Mouse (Mus musculus) liver, embryonic 14.5 days (tissue): ENCODE results near the gene Elmo1.

Experiments used
- CTCF ChIP-seq: IDR thresholded peaks from 2 replicates; pipeline ENCODE4 v1.5.1; 2016; ENCODE audit warnings: antibody characterized with exemption, low read depth, control low read depth
- EP300 ChIP-seq: IDR thresholded peaks from 2 replicates; pipeline ENCODE4 v1.6.1; 2016; ENCODE audit warnings: antibody characterized with exemption, low read depth

DNA sequence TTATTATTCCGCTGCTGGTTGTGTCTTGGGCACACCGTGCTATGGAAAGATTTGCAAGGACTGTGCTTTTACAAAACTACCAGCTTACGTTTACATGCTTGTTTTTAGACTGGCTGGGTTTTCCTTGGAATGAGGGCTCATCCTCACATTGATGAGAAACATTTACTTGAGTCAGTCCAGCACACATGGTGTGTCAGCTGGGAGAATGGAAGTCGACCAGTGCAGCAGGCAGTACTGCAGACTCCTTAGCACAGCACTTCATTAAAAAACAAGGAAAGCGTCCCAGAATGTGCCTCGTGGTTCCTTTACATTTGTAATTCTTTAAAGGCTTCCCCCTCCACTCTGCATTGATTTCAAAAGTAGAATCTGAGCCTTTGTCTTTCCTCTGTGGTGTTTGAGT, 179.8 kb downstream of the Elmo1 start:
- TF ChIP-seq EP300 (no peak), CTCF (no peak)
